Mouse (Mus musculus): ENCODE results near the gene Spaca4.

DNA sequence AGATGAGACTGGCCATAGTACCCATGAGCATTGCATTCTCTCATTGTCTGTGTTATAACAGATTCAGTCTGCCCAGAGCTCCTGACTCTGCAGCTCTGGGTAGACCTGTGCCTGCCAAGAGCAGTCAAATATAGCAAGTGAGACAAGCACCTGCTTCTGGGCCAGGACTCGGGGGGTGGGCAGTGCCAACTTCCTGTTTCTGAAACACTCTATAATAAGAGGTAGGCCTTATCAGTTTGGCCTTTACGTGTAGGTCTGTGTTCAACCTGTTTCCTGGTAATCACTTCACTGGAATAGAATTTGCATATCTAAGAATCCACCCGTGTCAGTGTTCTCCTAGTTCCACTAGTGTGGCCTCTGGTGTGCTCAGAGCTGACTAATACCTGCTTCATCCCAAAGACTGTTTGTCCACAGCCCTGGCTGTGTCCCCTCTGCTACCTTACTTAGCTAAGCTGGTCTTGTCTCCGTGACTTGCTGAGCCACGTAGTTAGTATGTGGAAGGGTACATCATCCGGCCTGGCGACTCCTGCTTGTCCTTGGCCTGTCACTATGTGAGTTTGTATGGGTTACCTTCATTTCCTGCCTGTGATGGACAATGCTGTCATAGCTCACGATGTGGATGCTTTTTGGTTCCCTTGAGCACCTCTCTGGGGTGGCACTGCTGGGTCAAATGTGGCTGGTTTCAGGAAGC lies 44.4 kb downstream of the Spaca4 start:
- TF ChIP-seq CTCF (IDR thresholded peaks at IDR 0.05; ENCODE audit: extremely low read depth, insufficient read depth, insufficient read length, insufficient replicate concordance) (no peak), POLR2A (IDR thresholded peaks at IDR 0.05; ENCODE audit: low read depth, low read length) (no peak; the same call in 1 of the 2 replicates)
